Mouse (Mus musculus) spleen, postnatal 14 days (tissue): ENCODE results near the gene Prox2.

Source experiments
- DNase-seq, 2 experiments: peaks; one replicate each; pipeline ENCODE4 v3.0.0; 2021 to 2022; ENCODE audit warnings: low spot score in 2 of 2

The Prox2 gene

DNA sequence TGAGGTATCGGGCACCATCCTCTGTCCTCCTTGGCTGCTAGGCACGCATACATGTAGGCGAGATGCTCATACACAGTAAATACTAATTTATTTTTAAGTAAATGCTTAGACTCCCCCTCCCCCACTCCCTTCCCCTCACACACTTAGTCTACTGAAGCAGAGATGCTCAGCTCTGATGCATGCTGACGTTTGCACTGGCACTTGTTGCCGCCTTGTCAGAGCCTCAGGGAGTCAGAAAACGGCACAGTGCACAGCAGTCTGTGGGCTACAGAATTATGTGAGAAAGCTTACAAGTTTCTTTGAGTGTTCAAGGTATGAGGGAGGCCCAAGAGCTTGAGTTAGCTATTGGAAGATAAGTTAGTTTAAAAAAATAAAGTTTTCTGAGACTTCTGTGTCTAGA lies 20.8 kb upstream of the Prox2 start:
- no peak for DNase-seq

DNA sequence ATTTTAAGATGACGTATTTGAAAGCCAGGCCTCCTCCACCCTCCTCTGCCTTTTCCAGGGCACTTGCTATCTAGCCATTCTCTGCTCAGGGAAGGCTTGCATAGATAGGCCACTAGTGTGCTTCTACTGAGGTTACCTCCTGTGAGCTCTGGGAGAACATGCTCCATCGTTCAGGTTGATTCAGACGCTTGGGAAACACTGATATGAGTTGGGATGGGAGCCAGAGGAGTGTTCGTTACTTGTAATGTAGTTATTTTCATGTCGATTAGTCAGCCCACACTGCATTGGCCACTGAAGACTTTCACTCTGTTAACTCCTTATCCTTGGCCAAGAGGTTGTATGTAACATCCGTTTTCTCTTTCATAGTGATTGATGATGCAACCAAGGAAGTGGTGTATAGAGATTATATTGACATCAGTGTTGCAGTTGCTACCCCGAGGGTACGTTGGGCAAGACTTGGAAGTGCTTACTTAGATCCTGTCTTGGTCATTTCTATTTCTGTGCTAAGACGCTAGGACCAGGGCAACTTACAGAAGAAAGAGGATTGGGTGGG lies 18.9 kb upstream of the Prox2 start:
- no peak for DNase-seq

DNA sequence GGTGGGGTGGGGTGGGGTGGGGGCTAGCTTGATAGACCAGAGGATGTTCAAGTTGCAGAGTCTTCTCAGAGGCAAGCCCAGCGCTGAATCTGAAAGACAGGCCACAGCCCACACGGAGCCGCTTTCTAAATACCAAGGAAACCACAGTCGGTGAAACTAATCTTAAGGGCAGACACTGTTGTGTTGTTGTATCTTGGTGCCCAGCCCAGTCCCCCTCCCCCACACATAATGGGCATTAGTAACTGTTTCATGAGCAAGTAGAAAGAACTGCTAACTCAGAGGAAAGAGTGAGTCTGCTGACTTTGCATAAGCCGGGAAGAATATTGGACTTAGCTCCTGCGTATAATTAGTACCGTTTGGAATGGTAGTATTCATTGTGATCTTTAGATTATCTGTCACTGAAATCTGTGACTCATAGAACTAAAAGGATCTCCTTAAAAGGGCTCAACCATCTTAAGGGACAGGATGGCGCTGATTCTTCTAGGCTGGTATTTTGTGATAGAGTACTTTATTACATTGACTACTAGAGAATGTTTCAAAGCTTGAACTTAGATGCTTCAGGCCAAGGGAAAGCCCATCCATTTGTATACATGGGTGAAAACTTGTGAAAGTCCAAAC lies 16.5 kb upstream of the Prox2 start:
- no peak for DNase-seq

DNA sequence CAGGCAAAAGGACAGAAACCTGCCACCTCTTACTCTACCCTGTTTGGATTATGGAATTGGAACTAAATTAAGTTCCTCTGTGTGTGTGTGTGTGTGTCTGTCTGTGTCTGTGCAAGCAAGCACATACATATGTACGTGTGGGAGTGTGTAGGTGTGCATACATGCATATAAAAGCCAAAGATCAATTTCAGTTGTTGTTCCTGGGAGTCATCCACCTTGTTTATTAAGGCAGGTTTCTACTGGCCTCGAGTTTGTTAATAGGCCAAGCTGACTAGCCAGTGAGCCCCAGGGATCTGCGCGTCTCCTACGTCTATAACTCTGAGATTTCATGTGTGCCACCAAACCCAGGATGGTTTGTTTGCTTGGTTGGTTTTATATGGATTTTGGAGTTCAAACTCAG lies 14.2 kb upstream of the Prox2 start:
- no peak for DNase-seq

DNA sequence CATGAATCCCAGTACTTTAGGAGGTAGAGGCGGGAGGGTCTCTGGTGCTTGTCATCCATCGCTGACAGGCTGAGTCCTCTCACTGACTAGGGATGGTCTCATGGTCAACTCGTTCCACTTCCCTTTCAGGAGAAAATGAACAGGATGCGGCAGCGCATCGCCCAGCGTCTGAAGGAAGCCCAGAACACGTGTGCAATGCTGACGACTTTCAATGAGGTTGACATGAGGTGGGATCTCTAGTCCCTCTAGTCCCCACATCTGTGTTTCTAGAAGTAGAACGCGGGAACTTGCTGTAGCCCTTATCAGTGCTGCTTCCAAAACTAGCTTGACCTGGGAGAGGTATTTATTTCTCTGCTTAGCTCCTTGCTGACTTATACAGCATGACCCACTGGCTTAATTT lies 13.1 kb upstream of the Prox2 start:
- no peak for DNase-seq

DNA sequence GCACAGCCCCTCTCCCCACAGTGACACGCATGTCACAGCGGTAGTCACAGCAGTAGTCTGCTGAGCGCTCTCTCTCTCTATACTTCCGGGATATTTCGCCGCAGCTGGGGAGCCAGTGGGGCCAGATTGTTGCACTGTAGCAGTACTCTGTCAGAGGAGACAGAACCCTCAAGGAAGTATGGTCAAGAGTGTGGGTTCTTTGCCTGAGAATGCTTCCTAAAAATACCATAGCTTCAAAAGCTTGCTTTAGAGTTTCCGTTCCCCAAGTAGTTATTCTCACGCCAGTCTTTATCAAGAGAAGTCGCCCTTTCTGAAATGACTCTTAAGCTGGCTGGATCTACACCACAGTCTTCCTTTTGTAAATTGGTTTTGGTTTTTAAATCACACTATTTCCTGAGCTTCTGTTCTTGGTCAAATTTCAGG lies 12.6 kb upstream of the Prox2 start:
- no peak for DNase-seq

DNA sequence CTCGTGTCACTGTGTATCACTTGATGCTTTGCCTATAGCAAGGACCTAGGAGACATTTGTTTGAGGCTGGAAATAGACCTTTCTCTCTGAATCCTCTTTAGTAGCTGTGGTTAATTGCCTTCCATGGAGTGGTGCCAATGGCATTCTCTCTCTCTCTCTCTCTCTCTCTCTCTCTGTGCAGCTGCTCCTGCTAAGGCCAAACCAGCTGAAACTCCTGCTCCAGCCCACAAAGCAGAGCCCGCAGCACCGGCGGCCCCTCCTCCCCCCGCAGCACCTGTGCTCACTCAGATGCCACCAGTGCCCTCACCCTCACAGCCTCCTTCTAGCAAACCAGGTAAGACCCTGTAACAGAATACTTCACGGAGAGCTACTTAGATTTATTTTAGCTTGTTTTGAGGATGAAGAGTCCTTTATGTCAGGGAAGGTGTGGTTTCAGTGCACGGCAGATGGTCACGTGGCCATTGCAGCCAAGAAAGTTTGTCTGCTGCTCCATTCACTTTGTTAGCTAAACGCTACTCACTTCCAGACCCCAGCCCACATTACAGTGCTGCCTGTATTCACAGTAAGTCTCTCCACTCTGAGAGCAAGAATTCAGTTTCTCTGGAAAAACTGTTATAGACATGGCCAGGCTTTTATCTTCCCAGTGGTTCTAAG lies 11.4 kb upstream of the Prox2 start:
- no peak for DNase-seq

DNA sequence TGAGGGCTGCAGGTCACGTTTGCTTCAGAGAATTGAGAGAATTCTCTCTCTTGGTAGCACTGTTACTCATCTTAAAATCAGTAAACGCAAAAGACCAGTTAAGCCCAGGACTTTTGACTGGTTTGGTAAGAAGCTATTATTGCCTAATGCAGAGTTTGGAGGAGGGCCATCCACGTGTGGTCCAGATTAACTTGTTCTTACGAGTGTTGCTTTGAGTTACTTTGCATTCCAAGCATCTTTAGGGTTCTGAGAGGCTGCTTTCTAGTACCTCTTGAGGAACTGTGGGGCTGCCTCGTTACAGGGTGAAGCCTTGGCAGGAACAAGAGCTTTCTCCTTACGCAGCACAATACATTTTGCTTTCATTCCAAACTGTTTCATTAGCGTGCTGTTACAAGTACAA lies 5.1 kb upstream of the Prox2 start:
- no peak for DNase-seq

DNA sequence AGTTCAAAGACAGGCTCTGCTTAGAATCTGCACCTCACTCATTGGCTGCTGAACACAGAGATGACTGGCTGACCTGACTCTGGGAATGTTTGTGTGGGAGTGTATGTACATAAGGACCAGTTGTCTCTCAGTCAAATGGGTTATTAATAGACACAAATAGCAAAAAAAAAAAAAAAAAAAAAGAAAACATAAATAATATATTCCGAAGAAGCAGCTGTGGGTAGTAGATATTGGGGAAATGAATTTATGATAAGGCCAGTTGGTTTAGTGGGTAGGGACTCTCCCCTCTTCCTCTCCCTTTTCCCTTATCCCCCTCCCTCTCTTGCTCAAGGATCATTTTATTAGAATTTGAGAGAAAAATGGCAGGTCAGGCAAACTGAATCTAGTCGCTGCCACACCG lies 3.4 kb upstream of the Prox2 start:
- no peak for DNase-seq

DNA sequence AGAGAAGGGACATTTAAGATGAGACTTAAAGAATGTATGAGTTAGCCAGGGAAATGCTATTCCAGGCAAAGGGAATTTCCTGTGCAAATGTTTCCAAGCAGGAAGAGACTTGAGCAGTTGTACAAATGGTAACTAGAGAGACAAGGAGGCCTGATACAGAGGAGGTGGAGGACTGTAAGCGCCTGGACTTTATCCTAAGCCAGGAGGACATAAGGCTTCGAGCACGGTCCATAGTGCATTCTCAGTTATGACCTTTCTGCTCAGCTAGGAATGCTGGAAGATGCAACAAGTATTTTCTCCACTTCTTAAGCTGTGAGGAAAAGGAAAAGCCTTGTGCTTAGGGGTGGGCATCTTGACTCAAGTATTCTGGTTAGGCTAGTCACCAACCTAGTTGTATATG lies 2.8 kb upstream of the Prox2 start:
- DNase-seq = no peak

DNA sequence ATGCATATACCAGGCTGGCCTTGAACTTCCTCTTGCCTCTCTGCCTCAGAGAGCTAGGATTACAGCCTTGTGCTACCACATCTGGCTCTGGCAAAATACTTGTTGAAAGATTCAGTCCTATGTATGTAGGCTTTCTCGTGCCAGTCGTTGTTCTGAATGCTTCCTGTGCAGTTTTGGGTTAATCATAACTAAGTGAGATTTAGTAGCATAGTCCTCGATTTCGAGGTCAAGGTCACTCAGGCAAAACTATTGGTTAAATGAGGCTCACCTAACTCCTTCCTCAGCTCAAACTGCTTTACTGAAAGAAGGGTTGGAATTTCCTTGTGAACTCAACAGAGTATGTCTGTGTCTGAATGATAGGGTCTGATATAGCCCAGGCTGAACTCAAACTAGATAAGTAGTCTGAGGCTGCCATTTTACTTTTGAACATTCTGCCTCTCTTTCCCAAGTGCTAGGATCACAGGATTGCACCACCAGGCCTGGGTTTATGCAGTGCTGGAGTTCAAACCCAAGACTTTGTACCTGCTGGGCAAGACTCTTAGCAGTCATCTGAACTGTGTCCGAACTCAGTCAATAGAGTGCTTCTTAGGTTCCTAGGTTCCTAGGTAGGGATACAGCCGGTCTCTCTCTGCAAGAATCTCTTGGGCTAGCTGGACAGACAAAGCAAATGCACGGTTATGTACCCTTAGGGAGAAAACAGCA lies 2.1 kb upstream of the Prox2 start:
- no peak for DNase-seq

DNA sequence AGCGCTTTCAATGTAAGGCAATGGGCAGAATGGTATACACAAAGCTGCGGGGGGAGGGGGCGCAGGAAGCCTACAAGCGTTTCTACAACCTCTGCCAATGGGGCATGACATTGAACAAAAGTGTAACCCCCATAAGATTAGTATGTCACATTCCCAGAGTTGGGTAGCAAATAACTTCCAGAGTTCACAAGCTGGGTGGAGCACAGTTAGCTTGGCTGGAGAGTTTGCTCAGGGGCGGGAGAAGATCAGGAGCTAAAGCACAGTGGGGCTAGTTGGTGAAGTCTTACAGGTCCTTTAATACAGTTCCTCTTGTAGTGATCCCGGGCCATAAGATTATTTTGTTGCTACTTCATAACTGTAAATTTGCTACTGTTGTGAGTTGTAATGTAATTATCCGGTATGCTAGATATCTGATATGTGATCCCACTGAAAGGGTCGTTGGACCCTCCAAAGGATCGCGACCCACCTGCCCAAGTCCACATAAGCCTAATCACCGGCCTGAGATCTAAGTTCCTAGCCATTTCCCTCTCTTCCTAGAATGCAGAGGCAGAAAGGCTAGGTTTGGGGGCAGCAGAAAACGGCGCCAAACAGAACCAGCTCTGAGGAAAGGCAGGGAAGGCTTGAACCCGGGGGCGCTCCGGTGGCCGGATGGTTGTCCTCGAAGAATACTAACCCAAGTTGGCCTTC lies 405 bp downstream of the Prox2 start:
- DNase-seq = no peak

DNA sequence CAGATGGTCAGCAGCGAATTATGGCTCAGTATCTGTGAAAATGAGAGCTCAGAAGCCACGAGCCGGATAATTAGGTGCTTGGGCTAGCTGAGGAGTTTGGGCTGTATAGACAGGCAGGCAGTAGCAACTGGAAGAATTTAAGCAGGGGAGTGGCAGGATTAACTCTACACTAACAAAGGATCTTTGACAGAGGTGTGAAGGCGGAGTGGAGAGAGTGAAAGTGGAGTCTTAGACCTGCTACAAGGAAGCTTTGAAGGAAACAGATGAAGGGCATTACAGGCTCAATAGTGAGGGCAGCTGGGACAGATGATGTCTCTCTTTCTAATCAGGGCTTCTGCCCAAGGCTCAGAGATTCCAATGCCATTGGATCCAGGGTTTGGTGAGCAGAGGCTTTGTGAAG lies 1.1 kb downstream of the Prox2 start:
- no peak for DNase-seq

DNA sequence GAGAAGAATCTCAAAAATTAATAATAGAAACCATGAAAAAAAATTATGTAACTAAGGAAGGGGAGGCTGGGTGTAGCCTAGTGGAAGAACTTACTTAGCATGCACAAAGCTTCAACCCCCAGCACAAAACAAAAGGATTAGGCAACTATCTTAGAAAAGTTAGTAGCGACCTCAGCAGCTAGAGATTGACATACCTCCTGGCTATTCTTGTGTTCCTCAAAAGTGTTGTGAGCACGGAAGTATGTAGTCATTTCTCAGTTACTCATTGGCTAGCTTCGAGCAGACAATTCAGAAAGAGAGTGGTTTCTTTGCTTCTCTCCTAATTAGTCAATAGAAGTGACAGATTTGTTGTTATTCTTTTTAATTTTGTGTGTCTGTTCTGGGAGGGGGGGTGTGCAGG lies 1.9 kb downstream of the Prox2 start:
- DNase-seq = no peak

DNA sequence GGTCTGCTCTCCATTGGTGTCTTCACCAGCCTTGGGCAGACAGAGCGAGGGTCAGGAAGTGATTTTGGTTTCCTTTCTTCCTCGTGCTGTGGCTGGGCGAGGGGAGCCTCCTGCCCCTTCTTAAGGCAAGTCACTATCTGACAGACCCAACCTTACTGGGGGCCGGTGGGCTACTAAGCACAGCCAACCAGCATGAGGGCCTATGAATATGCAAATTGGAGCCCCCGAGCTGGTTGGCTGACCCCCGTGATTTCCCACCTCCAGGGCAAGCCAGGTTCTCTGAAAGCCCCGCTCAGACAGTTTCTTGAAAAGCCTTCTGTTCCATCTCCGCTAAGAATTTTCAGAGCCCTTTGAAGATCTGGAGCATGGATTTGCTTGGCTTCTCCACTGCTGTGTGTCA lies 4.3 kb downstream of the Prox2 start:
- no peak for DNase-seq

DNA sequence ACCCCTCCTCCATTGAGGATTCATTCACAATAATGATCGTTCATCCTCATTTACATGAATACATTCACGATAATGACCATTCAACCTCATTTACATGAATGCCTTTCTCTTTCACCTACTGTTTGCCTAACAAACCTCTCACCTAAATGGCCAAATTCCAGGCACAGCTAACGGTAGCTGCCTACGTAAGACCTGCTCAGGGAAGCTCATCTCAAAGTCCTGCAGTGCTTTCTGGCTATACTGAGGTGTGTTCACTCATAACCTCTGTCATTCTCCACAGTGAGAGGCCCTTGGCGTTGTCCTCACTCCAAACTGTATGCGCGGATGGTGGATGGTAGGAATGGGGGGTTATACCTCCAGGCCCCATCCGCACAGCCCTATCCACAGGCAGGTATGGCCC lies 5.8 kb downstream of the Prox2 start:
- DNase-seq = no peak

DNA sequence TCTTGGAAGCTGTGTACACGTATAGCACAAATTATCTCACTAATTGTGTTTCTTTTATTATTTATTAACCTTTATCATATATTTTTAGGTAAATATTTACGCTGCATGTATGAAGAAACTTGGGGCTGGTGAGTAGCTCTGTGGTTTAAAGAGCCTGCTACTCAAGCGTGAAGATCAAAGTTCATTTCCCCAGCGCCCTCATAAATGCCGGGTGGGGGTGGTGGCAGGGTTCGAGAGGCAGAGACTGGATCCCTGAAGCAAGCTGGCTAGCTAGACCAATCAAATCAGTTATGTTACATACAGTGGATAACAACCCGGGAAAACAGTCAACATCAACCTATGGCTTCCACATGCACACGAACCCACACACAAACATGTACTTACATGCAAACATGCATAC lies 7.5 kb downstream of the Prox2 start:
- DNase-seq = no peak

DNA sequence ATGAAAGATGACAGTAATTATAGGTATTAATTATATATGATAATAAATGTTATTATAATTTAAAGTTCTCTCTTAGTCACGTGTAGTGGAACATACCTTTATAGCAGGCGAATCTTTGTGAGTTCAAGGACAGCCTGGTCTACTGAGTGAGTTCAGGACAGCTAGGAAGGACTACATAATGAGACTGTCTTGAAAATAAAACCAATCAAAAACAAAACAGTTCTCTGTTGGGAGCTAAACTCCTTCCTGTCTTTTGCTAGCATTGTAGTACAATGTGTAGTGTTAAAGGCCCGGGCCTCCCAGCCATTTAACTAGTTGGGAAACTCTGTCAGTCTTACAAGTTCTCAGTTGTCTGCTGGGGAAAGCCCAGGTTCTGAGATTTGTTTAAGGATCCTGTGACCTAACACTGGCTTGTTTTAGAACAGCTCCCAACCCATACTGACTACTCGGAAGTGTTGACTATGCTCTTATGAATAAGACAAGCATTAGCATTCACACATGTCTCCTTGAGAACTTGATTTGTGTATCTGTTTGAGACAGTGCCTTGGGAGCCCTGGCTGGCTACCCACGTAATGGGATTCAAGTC lies 8.9 kb downstream of the Prox2 start:
- DNase-seq = no peak

DNA sequence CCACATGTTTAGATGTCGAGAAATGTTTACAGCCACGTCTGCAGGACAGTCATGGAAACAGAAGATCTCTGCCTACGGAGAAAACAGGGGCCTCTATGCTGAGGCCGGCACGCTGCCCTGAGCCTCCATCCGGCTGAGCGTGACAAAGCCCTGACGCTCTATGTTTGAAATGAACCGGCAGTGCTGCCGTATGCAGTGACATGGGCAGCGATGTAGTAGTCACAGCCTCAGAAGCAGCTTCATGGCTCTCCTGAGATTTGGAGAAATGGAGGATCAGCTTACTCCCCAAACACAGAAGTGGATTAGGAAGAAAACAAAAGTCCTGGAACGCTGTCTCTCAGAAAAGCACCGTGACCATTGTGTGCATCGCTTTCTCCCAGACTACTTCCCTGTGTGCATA lies 9.6 kb downstream of the Prox2 start:
- DNase-seq = no peak

DNA sequence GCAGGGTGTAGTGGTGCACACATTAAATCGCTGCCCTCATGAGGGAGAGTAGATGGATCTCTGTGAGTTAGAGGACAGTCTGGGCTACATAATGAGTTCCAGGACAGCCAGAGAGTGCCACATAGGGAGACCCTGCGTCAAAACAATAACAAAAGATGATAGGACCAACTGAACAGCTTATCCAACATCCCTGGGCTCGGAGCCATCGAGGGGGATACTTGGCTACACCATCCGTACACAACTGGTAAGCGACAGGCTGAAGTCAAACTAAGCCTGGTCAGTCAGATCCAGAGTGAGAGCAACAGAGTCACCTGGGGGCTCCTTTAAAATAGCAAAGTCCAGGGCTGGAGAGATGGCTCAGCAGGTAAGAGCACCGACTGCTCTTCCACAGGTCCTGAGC lies 14.7 kb downstream of the Prox2 start:
- no peak for DNase-seq

DNA sequence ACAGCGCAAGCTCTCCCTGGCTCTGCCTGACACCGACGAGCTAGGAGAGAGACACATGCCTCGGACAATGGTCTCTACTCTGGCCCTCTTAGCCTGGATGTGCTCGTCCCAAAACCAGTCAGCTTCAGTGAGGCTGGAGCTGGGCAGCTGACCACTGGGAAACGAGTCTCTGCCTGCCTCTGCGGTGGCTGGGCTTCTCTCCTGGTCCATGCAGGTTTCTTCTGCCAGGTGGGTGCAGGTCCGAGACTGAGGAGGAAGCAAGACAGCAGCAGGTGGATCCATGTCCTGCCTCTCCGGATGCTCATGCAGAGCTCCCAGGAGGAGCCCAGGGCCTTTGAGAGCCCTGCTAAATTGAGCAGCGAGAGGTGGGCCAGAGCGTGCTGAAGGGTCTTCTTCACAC lies 15.4 kb downstream of the Prox2 start:
- DNase-seq = no peak

DNA sequence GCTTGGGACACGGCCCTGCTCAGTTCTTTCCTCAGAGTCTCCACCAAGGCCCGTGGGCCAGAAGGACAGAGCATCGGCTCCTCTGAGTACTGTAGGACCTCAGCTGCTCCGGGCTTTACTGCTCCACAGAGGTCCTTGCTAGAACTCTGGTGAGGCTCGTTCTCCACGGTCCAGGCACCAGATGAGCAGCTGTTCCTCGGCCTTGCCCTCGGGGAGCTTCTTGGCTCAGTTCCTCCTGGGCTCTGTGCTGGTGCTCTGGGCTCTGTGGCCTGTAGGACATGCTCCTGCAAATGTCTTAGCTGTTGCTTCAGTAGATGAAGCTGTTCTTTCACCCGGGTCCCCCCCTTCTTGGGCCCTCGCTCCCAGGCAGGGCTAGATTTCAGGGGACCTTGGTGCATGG lies 15.9 kb downstream of the Prox2 start:
- no peak for DNase-seq
